Mouse (Mus musculus) kidney, adult 9 months (tissue): ENCODE data around the gene Dand5.
A peak's percentile ranks its signal among the peaks of the same experiment; 100 is the strongest.

Experiments used
- DNase-seq: peaks from one replicate; pipeline ENCODE4 v3.0.0; 2022

Dand5 gene

DNA sequence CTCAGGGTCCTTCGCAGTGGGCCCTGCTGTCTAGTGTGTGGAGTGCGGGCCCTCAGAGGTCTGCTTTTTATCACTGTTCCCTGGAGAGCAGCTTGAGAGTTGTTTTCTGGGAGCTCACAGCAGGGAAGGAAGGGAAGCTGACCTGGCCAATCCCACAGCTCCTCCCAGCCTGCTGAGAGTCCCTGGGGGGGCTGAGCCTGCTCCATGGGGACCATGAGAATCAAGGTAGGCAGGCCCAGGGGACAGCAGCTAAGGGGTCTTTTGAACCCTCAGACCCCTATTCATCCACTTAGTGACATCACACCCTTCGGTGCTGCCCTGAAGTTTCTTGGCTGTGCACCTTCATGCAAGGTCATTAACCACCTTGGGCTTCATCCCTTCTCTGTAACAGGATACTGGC is at the start of gene Dand5:
Dand5 (minus strand) TSS at position 101 of the 400 bp plus-strand sequence.
- no peak for DNase-seq

DNA sequence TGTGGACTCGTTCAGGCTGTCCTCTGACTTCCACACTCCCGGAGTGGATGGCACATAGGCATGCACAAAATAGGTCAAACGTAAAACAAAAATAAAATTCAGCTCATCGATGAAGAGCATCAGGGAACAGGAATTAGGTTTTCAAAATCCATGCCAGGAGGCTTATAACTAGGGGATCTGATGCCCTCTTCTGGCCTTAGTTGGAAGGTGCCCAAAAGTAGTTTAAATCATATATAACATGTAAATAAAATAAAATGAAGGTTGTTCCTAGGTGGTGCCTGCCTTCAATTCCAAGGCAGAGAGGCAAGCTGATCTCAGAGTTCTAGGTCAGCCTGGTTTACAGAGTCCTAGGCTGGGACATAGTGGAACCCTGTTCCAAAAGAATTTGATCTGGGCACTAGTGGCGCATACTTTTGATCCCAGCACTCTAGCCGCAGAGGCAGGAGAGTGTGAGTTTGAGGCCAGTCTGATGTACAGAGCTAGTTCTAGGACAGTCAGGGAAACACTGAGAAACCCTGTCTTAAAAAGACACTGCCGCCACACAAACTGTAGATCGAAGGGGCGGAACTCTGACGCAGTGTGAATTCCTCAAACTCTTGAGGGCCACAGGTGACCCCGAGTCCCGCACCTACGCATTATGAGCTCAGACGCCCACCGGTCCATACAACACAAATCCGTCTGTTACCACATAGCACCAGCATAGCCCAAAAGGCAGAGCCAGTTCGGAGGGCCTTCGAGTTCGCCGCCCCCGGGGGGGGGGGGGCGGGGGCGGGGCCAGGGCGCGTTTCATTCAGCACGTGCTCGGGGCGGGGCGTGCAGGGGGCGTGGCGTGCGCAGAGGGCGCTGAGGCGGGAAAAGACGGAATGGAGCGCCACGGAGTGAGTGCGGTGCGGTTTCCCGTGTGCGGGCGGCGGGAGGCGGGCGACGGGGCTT is 49.0 kb upstream of the Dand5 start, which contains the start of gene Syce2:
Syce2 (plus strand) TSS at position 736 of the 933 bp plus-strand sequence.
- DNase-seq: peak; percentile 80

DNA sequence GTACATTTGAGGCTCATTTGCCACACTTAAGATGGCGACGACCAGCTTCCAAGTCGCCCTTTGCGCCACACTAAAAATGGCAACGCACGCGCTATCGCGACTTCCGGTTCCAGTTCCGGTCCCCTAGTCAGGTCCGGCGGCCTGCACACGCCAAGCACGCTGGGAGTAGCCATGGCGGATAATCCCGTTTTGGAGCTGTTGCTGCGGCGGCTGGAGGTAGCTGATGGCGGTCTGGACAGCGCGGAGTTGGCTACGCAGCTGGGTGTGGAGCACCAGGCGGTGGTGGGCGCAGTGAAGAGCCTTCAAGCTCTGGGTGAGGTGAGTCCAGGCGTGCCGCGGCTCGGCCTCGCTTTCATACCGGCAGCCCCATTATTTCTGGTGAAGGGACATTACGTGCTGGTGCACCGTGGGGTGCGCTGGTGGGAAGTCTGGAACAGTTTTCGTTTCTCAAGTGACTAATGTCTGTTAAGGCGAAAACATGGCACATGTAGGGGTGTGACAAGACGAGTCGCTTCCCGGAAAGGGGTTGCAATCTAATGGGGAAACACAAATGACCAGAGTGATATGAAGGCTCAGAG is 34.3 kb upstream of the Dand5 start, which contains the start of gene Farsa:
Farsa (plus strand) TSS at position 126 of the 578 bp plus-strand sequence.
- peak; percentile 96 for DNase-seq

DNA sequence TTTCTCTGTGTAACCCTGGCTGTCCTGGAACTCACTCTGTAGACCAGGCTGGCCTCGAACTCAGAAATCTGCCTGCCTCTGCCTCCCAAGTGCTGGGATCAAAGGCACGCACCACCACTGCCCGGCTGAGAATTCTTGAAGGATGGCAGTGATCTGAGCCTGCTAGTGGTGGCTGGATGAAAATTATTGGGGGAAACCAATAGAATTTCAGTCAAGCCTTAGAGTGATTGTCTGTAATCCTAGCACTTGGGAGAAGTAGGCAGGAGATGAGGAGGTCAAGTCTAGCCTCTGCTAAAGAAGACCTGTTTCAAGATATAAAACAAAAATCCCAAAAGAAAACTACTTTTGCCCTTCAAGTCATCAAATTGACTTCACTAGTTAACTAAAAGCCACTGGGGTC is 33.8 kb upstream of the Dand5 start:
- no peak for DNase-seq

DNA sequence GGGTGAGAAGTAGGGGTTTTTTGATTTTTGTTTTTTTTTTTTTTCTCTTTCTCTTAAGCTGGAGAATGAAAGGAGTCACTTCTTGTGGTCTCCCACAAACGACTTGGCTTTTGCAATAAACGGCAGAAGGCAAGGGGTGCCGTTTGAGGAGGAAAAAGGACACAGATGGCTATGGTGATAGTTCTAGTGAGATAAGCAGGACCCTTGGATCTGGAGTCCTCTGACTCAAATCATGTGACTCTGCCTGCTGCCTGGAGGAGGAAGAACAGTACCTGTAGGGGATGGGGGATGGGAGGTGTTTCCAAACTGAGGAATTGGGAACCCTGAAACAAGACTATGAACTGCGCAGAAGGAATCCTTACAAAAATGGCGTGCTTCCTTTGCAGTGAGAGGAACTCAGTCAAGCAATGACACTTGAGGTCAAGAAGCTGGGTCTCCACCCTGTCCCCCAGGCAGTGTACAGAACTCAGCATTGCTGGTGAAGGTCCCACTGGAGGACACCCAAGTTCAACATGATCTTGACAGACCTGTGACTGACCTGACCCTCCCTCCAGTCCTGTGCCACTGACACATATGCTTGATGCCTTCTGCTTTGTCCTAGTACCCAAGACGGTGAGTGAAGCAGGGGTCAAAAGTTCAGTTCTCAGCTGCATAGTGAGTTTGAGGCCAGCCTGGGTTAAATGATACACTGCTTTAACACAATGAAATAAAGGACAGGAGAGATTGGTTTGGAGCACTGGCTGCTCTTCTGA is 25.2 kb upstream of the Dand5 start:
- DNase-seq: no peak

DNA sequence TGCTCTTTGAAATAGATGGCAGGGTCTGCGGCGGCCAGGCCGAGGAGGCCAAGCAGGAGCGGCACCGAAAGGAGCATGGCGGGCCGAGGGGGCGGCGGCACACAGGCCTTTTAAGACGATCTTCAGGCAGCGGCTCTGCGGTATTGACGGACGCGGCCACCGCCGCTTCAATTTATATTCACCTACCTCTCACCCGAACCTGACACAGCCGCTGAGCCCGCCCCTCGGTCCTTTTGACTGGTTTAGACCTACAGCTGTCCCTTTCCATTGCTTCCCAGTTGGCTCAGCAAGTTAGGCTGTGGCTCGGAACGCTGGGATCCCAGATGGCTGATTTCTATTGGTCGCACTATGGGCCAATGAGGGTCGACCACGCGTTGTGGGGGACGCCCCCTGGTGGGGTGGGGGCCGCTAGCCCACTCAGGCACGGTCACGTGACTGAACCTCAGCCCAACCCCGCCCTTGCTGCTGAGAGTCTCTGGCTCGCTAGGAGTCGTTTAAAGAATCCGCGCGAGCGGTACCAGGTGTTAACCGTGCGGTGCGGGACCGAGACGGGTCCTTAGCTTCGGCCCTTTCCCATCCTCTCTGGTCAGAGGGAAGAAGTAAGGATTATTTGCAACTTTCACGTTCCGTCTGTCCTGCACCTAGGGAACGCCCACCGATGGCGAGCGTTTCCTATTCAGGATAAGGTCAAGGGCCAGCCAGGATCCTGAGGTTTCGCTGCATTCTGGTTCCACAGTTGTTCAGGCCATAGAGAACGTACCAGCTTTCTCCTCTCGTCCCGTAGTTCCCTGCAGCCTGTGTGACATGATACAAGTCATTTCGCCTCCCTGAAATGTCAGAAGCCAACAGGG is 24.3 kb upstream of the Dand5 start, which contains the start of gene Calr:
Calr (minus strand) TSS at position 213 of the 851 bp plus-strand sequence.
- DNase-seq: peak; percentile 100

DNA sequence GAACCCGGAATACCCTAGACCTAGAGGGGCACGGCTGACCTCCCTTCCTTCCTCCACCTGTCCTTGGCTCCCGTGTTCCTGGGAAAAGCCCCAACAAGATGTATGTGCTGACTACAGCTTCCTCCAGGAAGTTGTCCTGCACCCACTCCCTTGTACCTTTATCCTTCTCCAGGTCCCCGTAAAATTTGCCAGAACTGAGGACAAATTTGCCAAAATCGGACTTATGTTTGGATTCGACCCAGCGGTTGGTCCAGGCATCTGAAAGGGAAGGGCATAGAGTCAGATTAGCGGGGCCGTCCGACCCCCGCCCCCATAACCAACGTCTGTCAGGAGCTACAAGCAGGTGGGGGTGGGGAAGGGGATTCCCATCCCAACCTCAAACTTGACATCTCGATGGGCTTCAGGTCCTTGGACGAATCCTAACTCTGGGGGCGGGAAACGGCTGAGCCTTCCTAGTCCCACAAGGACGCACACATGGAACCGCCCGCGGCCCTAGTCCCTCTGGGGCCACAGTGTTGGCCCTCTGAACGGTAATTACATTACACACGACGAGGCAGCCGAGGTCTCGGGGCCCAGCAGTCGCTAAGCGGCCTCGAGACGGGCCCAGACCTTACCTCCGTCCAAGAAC is 23.6 kb upstream of the Dand5 start:
- no peak for DNase-seq

DNA sequence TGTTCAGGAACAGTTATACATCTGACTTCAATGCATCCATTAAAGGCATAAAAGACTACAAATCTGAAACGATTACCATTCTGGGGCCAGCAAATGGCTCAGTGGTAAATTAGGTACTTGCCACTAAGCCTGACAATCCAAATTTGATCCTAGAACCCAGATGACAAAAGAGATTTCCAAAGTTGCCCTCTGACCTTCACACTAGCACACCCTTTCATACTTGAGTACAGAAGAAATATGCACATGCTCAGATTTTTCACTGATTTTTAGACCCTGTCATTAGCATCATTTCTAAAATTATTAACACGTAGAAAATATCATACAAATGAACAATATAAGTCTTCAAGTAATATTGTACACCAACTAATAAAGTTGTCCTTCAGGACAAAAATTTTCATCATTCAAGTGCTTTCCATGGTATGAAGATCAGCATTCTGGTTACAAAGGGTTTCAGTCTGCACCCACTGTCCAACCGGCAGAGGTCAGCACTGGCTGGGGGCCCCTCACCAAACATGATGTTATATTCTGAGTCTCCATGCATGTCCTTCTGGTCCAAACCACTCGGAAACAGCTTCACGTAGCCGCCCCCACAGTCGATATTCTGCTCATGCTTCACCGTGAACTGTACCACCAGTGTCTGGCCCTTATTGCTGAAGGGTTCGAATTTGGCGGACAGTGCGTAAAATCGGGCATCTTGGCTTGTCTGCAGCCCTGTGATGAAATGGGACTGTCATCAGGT is 22.9 kb upstream of the Dand5 start:
- DNase-seq: peak; percentile 50

DNA sequence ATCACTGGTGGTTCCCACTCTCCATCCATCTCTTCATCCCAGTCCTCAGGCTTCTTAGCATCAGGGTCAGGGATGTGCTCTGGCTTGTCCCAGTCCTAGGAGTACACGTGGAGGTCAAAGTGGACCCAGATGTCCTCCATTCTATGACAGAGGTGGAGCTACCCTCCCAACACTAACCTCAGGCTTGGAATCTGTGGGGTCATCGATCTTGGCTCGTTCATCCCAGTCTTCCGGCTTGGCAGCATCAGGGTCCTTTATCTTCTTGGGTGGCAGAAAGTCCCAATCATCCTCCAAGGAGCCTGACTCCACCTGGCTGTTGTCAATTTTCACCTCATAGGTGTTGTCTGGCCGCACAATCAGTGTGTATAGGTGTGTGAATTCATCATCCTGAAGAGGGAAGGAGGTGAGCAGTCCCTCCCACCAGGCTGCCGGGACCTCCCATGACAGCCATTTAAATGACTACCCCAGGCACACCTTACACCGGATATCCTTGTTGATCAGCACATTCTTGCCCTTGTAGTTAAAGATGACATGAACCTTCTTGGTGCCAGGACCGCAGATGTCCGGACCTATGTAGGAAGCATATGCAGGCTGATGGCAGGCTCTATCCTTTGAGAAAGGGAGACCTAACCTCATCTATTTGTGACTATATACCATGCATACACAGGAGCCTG is 21.9 kb upstream of the Dand5 start:
- DNase-seq: no peak

DNA sequence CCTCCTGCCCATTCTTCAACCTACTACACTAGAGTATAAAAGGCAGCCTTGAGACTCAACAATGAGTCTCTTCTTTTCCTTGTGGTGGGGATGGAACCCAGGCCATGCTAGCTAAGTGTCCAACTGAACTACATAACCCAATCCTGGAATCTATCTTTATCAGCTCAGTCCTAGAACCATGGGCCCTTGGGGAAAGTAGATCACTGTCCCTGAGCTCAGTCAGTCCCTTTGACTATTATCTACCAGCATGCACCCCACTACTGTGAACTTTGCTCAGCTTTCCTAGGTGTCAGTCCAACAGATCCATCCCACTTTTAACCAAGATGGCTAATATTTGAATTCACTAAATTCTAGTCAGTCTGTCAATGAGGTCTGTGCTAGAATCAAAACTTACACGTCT is 18.9 kb upstream of the Dand5 start:
- no peak for DNase-seq

DNA sequence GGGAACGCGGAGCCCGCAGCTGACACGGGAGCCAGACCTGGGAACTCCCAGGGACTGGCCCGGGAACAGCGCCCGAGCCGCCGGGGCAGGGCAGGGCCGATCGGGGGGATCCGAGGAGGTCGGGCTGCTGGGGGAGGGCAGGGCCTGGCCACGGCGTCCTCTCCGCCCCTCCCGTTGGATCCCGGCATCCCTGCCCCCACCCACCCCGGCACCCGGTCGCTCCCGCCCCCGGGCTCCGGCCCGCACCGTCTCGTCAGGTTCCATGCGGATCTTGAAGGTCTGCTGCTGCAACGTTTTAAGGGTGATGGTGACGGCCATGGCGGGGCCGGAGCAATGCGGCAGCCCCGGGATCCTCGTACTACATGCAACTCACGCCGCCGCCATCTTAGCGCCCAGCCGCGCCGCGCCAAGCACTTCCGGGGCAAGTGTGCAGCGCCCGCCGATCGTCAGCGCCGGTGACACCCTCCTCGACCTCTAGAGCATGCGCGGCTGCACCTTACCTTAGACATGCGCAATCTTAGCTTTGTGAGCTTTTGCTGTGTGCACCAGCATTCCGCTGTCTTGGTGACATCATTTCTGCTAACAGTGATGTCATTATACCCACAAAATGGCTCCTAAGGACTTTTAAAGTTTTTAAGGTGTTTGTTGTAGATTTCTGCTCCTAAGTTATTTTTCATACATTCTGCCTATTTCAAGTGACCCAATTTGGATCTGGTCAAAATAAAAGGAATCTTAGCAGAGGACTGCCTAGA is 17.8 kb upstream of the Dand5 start, which contains the start of gene Rad23a:
Rad23a (minus strand) TSS at position 418 of the 752 bp plus-strand sequence.
- DNase-seq: peak; percentile 93

DNA sequence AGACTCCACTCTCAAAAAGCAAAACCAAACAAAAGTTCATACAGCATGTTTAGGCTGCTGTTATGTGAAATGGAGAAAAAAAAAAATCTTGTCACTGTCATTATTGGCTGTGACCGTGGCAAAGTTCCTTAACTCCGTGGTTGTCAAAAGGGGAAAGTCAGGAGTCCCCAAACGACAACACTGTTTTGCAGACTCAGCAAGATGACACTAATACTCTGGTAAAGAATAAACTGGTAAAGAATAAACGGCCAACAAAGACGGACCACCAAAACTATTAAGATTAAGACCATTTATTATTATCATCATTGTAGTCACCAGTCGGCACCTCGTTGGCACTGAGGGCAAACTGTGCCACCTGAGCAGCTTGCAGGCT is 17.2 kb upstream of the Dand5 start:
- DNase-seq: no peak

DNA sequence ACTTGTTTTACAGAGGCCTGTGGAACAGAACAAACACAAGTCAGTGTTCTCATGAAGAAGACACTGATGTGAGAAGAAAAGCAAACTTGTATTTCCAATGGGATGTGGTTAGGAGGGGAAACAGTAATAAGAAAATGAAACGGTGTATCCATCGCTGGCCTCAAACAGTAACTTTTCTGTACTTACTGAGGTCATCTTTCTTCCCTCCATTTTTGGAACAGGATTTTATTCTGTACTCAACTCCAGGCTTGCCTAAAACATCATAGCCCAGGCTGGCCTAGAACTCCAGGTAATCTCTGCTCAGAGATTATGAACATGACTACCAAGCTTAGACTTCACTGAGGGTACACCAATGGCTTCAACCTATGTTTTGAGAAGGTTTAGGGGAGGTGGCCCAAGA is 16.8 kb upstream of the Dand5 start:
- no peak for DNase-seq

DNA sequence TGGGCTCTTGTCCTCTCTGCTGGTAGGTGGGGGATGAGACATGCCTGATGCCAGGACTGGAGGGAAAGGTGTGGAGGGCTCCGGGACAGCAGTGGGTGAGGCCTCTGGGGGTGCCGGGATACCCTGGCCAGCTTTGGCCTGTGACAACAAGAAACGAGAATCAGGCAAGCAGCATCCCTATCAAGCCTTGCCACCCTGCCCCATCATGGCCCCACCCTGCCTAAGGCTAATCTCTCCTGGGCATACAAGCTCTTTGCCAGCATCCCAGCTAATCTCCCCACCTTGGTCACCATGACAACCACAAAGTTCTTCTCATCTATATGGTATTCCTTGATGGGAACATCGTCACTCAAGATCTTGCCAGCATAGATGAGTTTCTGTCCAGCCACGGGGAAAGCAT is 15.9 kb upstream of the Dand5 start:
- no peak for DNase-seq

DNA sequence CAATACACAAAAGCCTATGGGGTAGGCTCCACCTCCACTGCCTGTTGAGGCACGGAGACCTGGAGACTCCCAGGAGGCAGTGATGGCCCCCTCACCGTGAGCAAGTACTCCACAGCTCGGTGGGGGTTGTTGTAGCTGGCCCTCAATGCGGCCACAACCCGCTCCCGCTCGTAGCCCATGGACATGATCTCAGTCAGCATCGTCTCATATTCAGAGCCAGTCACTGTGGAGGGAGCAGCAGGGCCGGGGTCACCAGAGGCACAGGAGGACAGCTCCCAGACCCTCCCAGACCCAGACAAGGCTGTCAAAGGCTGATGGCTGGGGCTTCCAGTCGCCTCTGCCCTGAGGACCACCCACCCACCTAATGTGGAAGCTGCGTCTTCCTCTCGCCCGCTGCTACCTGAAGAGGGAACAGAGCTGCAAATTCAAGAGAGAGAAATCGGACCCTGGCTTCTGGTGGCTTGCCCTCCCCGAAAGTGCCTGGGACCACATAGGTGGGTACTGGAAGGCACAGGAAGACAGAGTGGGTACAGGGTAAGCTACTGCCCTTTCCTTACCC is 15.4 kb upstream of the Dand5 start:
- DNase-seq: no peak

DNA sequence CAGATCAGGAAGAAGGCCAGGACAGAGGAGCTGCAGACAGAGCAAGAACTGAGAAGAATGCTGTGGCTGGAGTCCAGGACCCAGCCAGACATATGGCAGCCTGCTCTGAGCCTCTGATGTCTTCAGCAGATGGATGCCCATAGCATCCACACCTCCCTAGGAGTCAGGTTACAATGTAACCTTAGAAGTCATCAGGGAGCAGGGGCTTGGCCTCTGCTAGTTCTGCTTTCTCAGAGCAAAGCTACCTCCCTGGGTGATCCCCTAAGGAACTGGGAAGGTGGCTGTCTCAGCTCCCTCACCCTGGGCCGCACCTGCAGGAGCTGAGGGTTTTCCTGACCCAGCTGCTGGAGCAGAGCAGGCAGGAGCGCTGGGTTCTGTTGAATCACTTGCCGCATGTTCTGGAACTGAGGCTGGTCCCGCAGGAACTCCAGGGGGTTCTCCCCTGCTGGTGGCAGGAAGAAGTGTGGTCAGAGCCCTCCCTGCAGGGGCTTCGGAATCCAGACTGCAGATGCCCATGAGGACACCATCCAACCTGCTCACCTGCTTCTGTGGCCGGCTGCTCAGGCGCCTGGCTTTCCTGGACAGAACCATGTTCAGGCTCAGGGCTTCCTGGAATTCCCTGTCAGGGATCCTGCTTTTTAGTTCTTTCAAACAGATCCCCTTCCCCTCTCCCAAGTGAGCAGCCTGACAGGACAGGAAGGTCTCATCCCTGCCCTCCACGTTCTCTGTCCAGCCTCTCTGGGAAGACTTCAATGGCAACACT is 14.7 kb upstream of the Dand5 start:
- DNase-seq: no peak

DNA sequence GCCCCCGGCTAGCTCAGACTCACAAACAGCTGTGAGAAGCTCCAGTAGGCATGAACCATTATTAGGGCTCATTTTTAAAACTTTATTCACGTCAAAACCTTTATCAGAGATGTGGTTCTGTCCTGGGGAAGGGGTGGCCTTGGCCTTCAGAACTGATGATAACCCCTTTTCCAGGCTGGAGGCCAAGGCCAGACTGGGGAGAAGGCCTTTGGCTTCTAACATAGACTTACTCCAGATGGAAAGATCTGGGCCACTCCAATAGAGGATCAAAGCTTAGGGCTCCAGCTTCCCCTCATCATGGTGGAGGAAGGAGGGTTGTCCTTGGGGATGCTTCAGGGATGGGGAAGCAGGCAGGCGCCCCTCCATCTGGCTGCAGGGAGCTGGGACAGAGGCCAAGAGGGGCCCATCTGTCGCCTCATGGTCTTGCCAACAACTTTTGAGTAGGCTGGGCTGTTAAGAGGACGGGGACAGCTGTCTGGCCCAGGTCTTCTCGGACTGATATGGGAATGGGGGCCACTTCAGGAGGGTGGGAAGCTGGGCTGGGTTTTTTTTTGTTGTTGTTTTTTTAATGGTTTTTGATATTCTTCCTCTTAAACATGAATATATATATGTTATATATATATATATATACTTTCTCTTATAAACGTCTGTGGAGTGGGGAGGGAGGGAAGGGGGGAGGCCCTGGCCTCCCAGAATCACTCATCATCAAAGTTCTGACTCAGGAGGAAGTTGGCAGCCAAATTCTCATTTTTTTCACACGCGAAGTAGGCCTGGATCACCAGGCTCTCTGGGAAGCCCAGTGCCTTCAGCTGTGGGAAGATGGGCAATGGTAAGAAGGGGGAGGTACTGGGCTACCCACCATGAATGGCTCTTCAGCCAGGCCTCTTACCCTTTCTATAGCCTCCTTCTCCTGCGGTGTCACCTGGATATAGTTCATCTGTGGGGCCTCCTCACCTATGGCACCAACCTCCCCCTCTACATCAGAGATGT is 12.5 kb upstream of the Dand5 start:
- no peak for DNase-seq
